Mouse (Mus musculus) E14TG2a.4 (cell line): ENCODE measurements at regions not wholly inside any gene's neighbourhood (a gene's known extent, or its start where the extent isn't known, plus 50 kb on each side); places are given as distances from the start of the nearest gene placed in this dataset.

Source experiments
- H3K27me3 ChIP-seq: 2 replicates; pipeline ENCODE4 v1.6.1; 2014; ENCODE audit warnings: low read length, control low read depth; ENCODE audit not compliant: insufficient read depth
- H3K36me3 ChIP-seq: 2 replicates; pipeline ENCODE4 v1.6.1; 2014; ENCODE audit warnings: low read length, control low read depth; ENCODE audit not compliant: insufficient read depth
- H3K4me1 ChIP-seq: replicated peaks from 2 replicates; pipeline ENCODE4 v1.6.1; 2014; ENCODE audit warnings: low read depth, low read length, control low read depth
- H3K4me3 ChIP-seq: replicated peaks from 2 replicates; pipeline ENCODE4 v1.5.1; 2014; ENCODE audit warnings: mild to moderate bottlenecking, low read length
- H3K9me3 ChIP-seq: 2 replicates; pipeline ENCODE4 v1.6.1; 2014; ENCODE audit warnings: low read length, control low read depth
- CTCF ChIP-seq: conservative IDR thresholded peaks from 2 replicates; pipeline ENCODE4 v1.5.1; 2014; ENCODE audit warnings: low read length
- NANOG ChIP-seq: IDR thresholded peaks from 2 replicates; pipeline ENCODE4 v1.6.1; 2014; ENCODE audit warnings: borderline replicate concordance, low read length, mixed read lengths
- POU5F1 ChIP-seq: IDR thresholded peaks from 2 replicates; pipeline ENCODE4 v1.6.1; 2014; ENCODE audit warnings: low read length, borderline replicate concordance

GRCm38 (mm10) chr4:12230731-12231130 lies 58.9 kb upstream of the Fam92a start:
- H3K27me3 ChIP-seq = no peaks in the 10 kb centered on the region

More at GRCm38 (mm10) chr4:12230731-12231130, 58.9 kb upstream of the Fam92a start:
- Histone ChIP-seq H3K4me3 (no peak overlapping the region), H3K9me3 (peaks cover 2% of the 10 kb centered on the region; the same call in 1 of the 2 replicates), H3K36me3 (no peaks in the 10 kb centered on the region), H3K4me1 (no peaks in the 10 kb centered on the region)
- no peak for TF ChIP-seq POU5F1
- no peak for TF ChIP-seq NANOG
- no peak; the same call in 1 of the 2 replicates for TF ChIP-seq CTCF
